Mouse (Mus musculus): ENCODE results near the gene Bdh1. TPM values are rescaled to one million over a fixed set of nuclear protein-coding genes. Genes with fewer than 3 reads are reported as not detected.

Gene Bdh1
- total and polyA plus RNA-seq, 2 experiments from 2014 or later = 88.1 to 113 TPM

GRCm38 (mm10) chr16:31402096-31402495, 20.0 kb upstream of the Bdh1 start:
- H3K9ac ChIP-seq (replicated peaks; ENCODE audit: low read length, poor library complexity, severe bottlenecking) = no peak overlapping the region
- H3K4me3 ChIP-seq (ENCODE audit: low read depth, low read length) = no peak overlapping the region
- no peak for TF ChIP-seq CTCF (IDR thresholded peaks at IDR 0.05)
- ATAC-seq (ENCODE audit: low FRiP score) = no peak
- peaks cover 6% of the 10 kb centered on the region; the same call in 1 of the 2 replicates for H3K9me3 ChIP-seq (ENCODE audit: low read length)
- H3K4me2 ChIP-seq (ENCODE audit: low read depth, low read length, poor library complexity, severe bottlenecking) = no peak overlapping the region
- DNase-seq (ENCODE audit: low spot score) = no peak
- no peaks in the 10 kb centered on the region for H3K4me1 ChIP-seq (ENCODE audit: insufficient read depth, low read length)
- H3K27me3 ChIP-seq (ENCODE audit: insufficient read depth, low read length) = no peaks in the 10 kb centered on the region
- 41% methylated on average over 8 of the region's 8 CpGs for WGBS
- no peaks in the 10 kb centered on the region for H3K36me3 ChIP-seq (ENCODE audit: insufficient read depth, low read length)
- no peak overlapping the region for H3K27ac ChIP-seq (ENCODE audit: low read depth, low read length)

GRCm38 (mm10) chr16:31403971-31404370, 18.1 kb upstream of the Bdh1 start:
- TF ChIP-seq CTCF (IDR thresholded peaks at IDR 0.05) = no peak
- no peak overlapping the region for H3K4me2 ChIP-seq (ENCODE audit: low read depth, low read length, poor library complexity, severe bottlenecking)
- no peaks in the 10 kb centered on the region for H3K27me3 ChIP-seq (ENCODE audit: insufficient read depth, low read length)
- H3K9me3 ChIP-seq (ENCODE audit: low read length) = no peaks in the 10 kb centered on the region
- ATAC-seq (ENCODE audit: low FRiP score) (no peak), DNase-seq (ENCODE audit: low spot score) (no peak)
- no peaks in the 10 kb centered on the region for H3K36me3 ChIP-seq (ENCODE audit: insufficient read depth, low read length)
- H3K27ac ChIP-seq (ENCODE audit: low read depth, low read length) = no peak overlapping the region
- no peaks in the 10 kb centered on the region for H3K4me1 ChIP-seq (ENCODE audit: insufficient read depth, low read length)
- WGBS = 88% methylated on average over 4 of the region's 4 CpGs
- H3K4me3 ChIP-seq (ENCODE audit: low read depth, low read length) = no peak overlapping the region
- no peak overlapping the region for H3K9ac ChIP-seq (replicated peaks; ENCODE audit: low read length, poor library complexity, severe bottlenecking)

GRCm38 (mm10) chr16:31405040-31405439, 17.0 kb upstream of the Bdh1 start:
- H3K36me3 ChIP-seq (ENCODE audit: insufficient read depth, low read length) = no peaks in the 10 kb centered on the region

GRCm38 (mm10) chr16:31407872-31408271, 14.2 kb upstream of the Bdh1 start:
- Histone ChIP-seq H3K4me3 (ENCODE audit: low read depth, low read length) (no peak overlapping the region), H3K4me1 (ENCODE audit: insufficient read depth, low read length) (no peaks in the 10 kb centered on the region), H3K36me3 (ENCODE audit: insufficient read depth, low read length) (no peaks in the 10 kb centered on the region), H3K9ac (replicated peaks; ENCODE audit: low read length, poor library complexity, severe bottlenecking) (no peak overlapping the region), H3K4me2 (ENCODE audit: low read depth, low read length, poor library complexity, severe bottlenecking) (no peak overlapping the region), H3K9me3 (ENCODE audit: low read length) (no peaks in the 10 kb centered on the region), H3K27me3 (ENCODE audit: insufficient read depth, low read length) (no peaks in the 10 kb centered on the region), H3K27ac (ENCODE audit: low read depth, low read length) (no peak overlapping the region)
- ATAC-seq (ENCODE audit: low FRiP score) (no peak), DNase-seq (ENCODE audit: low spot score) (no peak)
- 51% methylated on average over 3 of the region's 3 CpGs for WGBS
- TF ChIP-seq CTCF (IDR thresholded peaks at IDR 0.05) = no peak

More at GRCm38 (mm10) chr16:31405040-31405439, 17.0 kb upstream of the Bdh1 start:
- 58% methylated on average over 1 of the region's 1 CpGs for WGBS
- no peak for DNase-seq (ENCODE audit: low spot score)
- Histone ChIP-seq H3K4me1 (ENCODE audit: insufficient read depth, low read length) (no peaks in the 10 kb centered on the region), H3K9ac (replicated peaks; ENCODE audit: low read length, poor library complexity, severe bottlenecking) (no peak overlapping the region), H3K4me3 (ENCODE audit: low read depth, low read length) (no peak overlapping the region), H3K27me3 (ENCODE audit: insufficient read depth, low read length) (no peaks in the 10 kb centered on the region), H3K9me3 (ENCODE audit: low read length) (no peaks in the 10 kb centered on the region), H3K27ac (ENCODE audit: low read depth, low read length) (no peak overlapping the region), H3K4me2 (ENCODE audit: low read depth, low read length, poor library complexity, severe bottlenecking) (no peak overlapping the region)
- no peak for ATAC-seq (ENCODE audit: low FRiP score)
- TF ChIP-seq CTCF (IDR thresholded peaks at IDR 0.05) = peak; percentile 31

- Histone ChIP-seq H3K27ac (ENCODE audit: low read depth, low read length) (no peak overlapping the region), H3K4me2 (ENCODE audit: low read depth, low read length, poor library complexity, severe bottlenecking) (no peak overlapping the region), H3K9ac (replicated peaks; ENCODE audit: low read length, poor library complexity, severe bottlenecking) (no peak overlapping the region), H3K27me3 (ENCODE audit: insufficient read depth, low read length) (no peaks in the 10 kb centered on the region), H3K9me3 (ENCODE audit: low read length) (no peaks in the 10 kb centered on the region), H3K4me1 (ENCODE audit: insufficient read depth, low read length) (no peaks in the 10 kb centered on the region), H3K4me3 (ENCODE audit: low read depth, low read length) (no peak overlapping the region), H3K36me3 (ENCODE audit: insufficient read depth, low read length) (no peaks in the 10 kb centered on the region)
- TF ChIP-seq CTCF (IDR thresholded peaks at IDR 0.05) = no peak
- 85% methylated on average over 4 of the region's 4 CpGs for WGBS
- DNase-seq (ENCODE audit: low spot score) (no peak), ATAC-seq (ENCODE audit: low FRiP score) (no peak)
These were observed 11.1 kb upstream of the Bdh1 start for GRCm38 (mm10) chr16:31410969-31411368.

GRCm38 (mm10) chr16:31412321-31412720, 9.8 kb upstream of the Bdh1 start:
- peak; percentile 47 for DNase-seq (ENCODE audit: low spot score)
- Histone ChIP-seq H3K4me2 (ENCODE audit: low read depth, low read length, poor library complexity, severe bottlenecking) (no peak overlapping the region), H3K36me3 (ENCODE audit: insufficient read depth, low read length) (no peaks in the 10 kb centered on the region), H3K4me3 (ENCODE audit: low read depth, low read length) (no peak overlapping the region), H3K9me3 (ENCODE audit: low read length) (no peaks in the 10 kb centered on the region), H3K27me3 (ENCODE audit: insufficient read depth, low read length) (no peaks in the 10 kb centered on the region), H3K4me1 (ENCODE audit: insufficient read depth, low read length) (no peaks in the 10 kb centered on the region), H3K9ac (replicated peaks; ENCODE audit: low read length, poor library complexity, severe bottlenecking) (no peak overlapping the region), H3K27ac (ENCODE audit: low read depth, low read length) (no peak overlapping the region)
- ATAC-seq (ENCODE audit: low FRiP score) = no peak
- no peak for TF ChIP-seq CTCF (IDR thresholded peaks at IDR 0.05)
- WGBS = 73% methylated on average over 14 of the region's 14 CpGs
